In the genomic region with DNA sequence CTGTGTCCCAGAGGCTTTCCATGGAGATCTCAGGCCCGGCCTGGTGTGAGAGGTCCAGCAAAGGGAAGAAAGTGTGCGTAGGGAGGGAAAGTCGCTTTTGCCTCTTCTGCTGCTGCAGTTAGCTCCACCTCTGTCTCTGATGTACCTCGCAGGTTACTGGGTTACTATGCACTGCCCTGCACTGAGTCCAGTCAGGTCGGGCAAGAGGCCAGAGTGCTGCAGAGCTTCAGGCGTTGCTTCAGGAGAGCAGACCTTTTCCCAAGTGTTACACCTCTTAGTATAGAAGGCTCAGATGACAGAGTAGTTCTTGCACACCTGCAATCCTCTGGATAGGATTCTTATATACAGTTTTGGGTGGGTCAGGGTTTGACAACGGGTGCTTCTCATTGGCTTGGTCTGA, we compare ENCODE assay signal across 25 mouse cellular contexts.
DNase-seq lines count a peak whose midpoint lies in the region; ATAC-seq lines count a peak whose summit lies in the region.
"Had no signal": no experiment of that assay in that cellular context is flagged by ENCODE, and none has a peak within 500 bp of the region (broad histone marks: within the 10 kb centered on the region; RNA-seq: fewer than 3 reads in every experiment).

No protein-coding gene starts in this region.

- WGBS in kidney, embryonic 16.5 days = 70% methylated on average over 7 of the region's 7 CpGs
- 82% methylated on average over 7 of the region's 7 CpGs for WGBS in neural tube, embryonic 15.5 days

- no peaks in the 10 kb centered on the region for H3K27me3 ChIP-seq in kidney, embryonic 16.5 days (ENCODE audit: insufficient read depth, low read length)
- no peaks in the 10 kb centered on the region for H3K27me3 ChIP-seq in neural tube, embryonic 15.5 days (replicated peaks)
- H3K27me3 ChIP-seq: embryonic facial prominence, embryonic 15.5 days had no signal

- H3K36me3 ChIP-seq in kidney, embryonic 16.5 days (ENCODE audit: insufficient read depth, low read length) = no peaks in the 10 kb centered on the region
- H3K36me3 ChIP-seq in neural tube, embryonic 15.5 days = no peaks in the 10 kb centered on the region
- H3K36me3 ChIP-seq: embryonic facial prominence, embryonic 15.5 days; limb, embryonic 10.5 days had no signal

- H3K27ac ChIP-seq in kidney, embryonic 16.5 days (ENCODE audit: low read length) = no peak overlapping the region
- H3K27ac ChIP-seq in neural tube, embryonic 15.5 days (replicated peaks) = no peak overlapping the region
- H3K27ac ChIP-seq: embryonic facial prominence, embryonic 15.5 days; hindbrain, embryonic 14.5 days; limb, embryonic 10.5 days; macrophage had no signal

- H3K9me3 ChIP-seq in kidney, embryonic 16.5 days (ENCODE audit: low read length) = no peaks in the 10 kb centered on the region
- H3K9me3 ChIP-seq in neural tube, embryonic 15.5 days (replicated peaks) = no peaks in the 10 kb centered on the region
- H3K9me3 ChIP-seq: embryonic facial prominence, embryonic 15.5 days; limb, embryonic 10.5 days had no signal

- DNase-seq in kidney, adult 11 months = peak; percentile 19
- DNase-seq in cerebellum, adult 18-20 months = peak; percentile 61 to 72
- peak; percentile 39 to 53 for DNase-seq in cerebellum, postnatal 14 days
- DNase-seq in kidney, postnatal 14 days = peak; percentile 8
- DNase-seq in heart, adult 18-20 months = no peak
- DNase-seq in thymus, postnatal 36 days = no peak
- DNase-seq: adrenal gland, postnatal 14 days; gastrocnemius, postnatal 14 days; heart, postnatal 4 days; liver; liver, postnatal 0 days; right cerebral cortex, adult 18-20 months; right cerebral cortex, postnatal 4 days; thymus, postnatal 25 days had no signal

- no peak overlapping the region for H3K9ac ChIP-seq in kidney, embryonic 16.5 days (replicated peaks; ENCODE audit: low read length)
- no peak overlapping the region for H3K9ac ChIP-seq in neural tube, embryonic 15.5 days (replicated peaks)
- H3K9ac ChIP-seq: embryonic facial prominence, embryonic 15.5 days; hindbrain, embryonic 14.5 days; liver, postnatal 0 days had no signal

- ATAC-seq in kidney, embryonic 16.5 days (ENCODE audit: low FRiP score, low TSS enrichment) = no peak
- ATAC-seq in neural tube, embryonic 15.5 days (ENCODE audit: low FRiP score) = no peak
- ATAC-seq: forebrain, embryonic 14.5 days; inflammation-experienced regulatory T-cells, adult 6 months; liver, postnatal 0 days; lung, postnatal 0 days; midbrain, embryonic 16.5 days had no signal

- H3K4me1 ChIP-seq in kidney, embryonic 16.5 days (ENCODE audit: insufficient read depth, low read length) = no peaks in the 10 kb centered on the region
- H3K4me1 ChIP-seq in neural tube, embryonic 15.5 days = no peaks in the 10 kb centered on the region
- H3K4me1 ChIP-seq: embryonic facial prominence, embryonic 15.5 days; limb, embryonic 10.5 days had no signal

- no peak overlapping the region for H3K4me3 ChIP-seq in kidney, embryonic 16.5 days (ENCODE audit: low read length)
- no peak overlapping the region for H3K4me3 ChIP-seq in neural tube, embryonic 15.5 days (replicated peaks)
- H3K4me3 ChIP-seq: embryonic facial prominence, embryonic 15.5 days; limb, embryonic 10.5 days; myocyte had no signal

- H3K4me2 ChIP-seq in kidney, embryonic 16.5 days (replicated peaks; ENCODE audit: low read depth, low read length) = no peak overlapping the region
- no peak overlapping the region for H3K4me2 ChIP-seq in neural tube, embryonic 15.5 days
- H3K4me2 ChIP-seq: embryonic facial prominence, embryonic 15.5 days; hindbrain, embryonic 14.5 days had no signal

Comparison
In these comparisons a context has a peak if more than half of its experiments do, and no peak if none do; other contexts are left out.
1. DNase-seq: peak in kidney, adult 11 months (single experiment), cerebellum, adult 18-20 months (2 of 2), cerebellum, postnatal 14 days (2 of 2) and kidney, postnatal 14 days (single experiment); none in heart, adult 18-20 months (0 of 2) and thymus, postnatal 36 days (0 of 2).